9 mouse cellular contexts compared by ENCODE assay signal in genomic region chr6:17925267-17925666, GRCm38 (mm10).
DNase-seq lines count a peak whose midpoint lies in the region; ATAC-seq and TF ChIP-seq lines count a peak whose summit lies in the region.
"Had no signal": no experiment of that assay in that cellular context is flagged by ENCODE, and none has a peak within 500 bp of the region (broad histone marks: within the 10 kb centered on the region; RNA-seq: fewer than 3 reads in every experiment).

No protein-coding gene starts in this region.

- peak; percentile 43; the same call in 1 of the 2 replicates for TF ChIP-seq CTCF in cerebellum, adult 2 months (IDR thresholded peaks at IDR 0.05; ENCODE audit: borderline replicate concordance, insufficient read depth, low read depth, low read length)

- 59% methylated on average over 4 of the region's 4 CpGs for WGBS in cerebellum, adult 2 months
- WGBS in neural tube, embryonic 15.5 days, result 43% methylated on average over 4 of the region's 4 CpGs
- WGBS in neural tube, embryonic 11.5 days, result 50% methylated on average over 4 of the region's 4 CpGs

- H3K4me2 ChIP-seq in neural tube, embryonic 15.5 days, result no peak overlapping the region
- H3K4me2 ChIP-seq in neural tube, embryonic 11.5 days (ENCODE audit: low read depth), result no peak overlapping the region
- H3K4me2 ChIP-seq: heart, embryonic 13.5 days had no signal

- peaks cover 15% of the 10 kb centered on the region for H3K4me1 ChIP-seq in cerebellum, adult 2 months (ENCODE audit: control insufficient read depth, insufficient read depth, low read length)
- 0 out of 2 replicates have a peak, but pooled peaks cover 3% of the 10 kb centered on the region for H3K4me1 ChIP-seq in neural tube, embryonic 15.5 days
- no peaks in the 10 kb centered on the region for H3K4me1 ChIP-seq in neural tube, embryonic 11.5 days (ENCODE audit: control insufficient read depth, insufficient read depth, low read length)

- H3K27me3 ChIP-seq in cerebellum, adult 2 months (ENCODE audit: control insufficient read depth, insufficient read depth, low read length), result no peaks in the 10 kb centered on the region
- no peaks in the 10 kb centered on the region for H3K27me3 ChIP-seq in neural tube, embryonic 15.5 days (replicated peaks)
- no peaks in the 10 kb centered on the region for H3K27me3 ChIP-seq in neural tube, embryonic 11.5 days (ENCODE audit: control insufficient read depth, insufficient read depth, low read length)
- H3K27me3 ChIP-seq: heart, embryonic 13.5 days had no signal

- no peak for DNase-seq in cerebellum, adult 2 months
- DNase-seq in cerebellum, adult 9-10 months, result no peak
- peak; percentile 34 for DNase-seq in neural tube, embryonic 10.5 days (ENCODE audit: extremely low spot score, low spot score)
- DNase-seq in neural tube, embryonic 11.5 days (ENCODE audit: low spot score), result peak; percentile 43
- DNase-seq in spleen, postnatal 4 days (ENCODE audit: low spot score in 2 of 2), result no peak
- DNase-seq in natural killer cell, adult 2 months (ENCODE audit: low spot score in 2 of 2), result no peak

- peaks cover 19% of the 10 kb centered on the region for H3K36me3 ChIP-seq in neural tube, embryonic 15.5 days
- H3K36me3 ChIP-seq in neural tube, embryonic 11.5 days (ENCODE audit: control insufficient read depth, insufficient read depth, low read length), result no peaks in the 10 kb centered on the region

- H3K9ac ChIP-seq in neural tube, embryonic 15.5 days (replicated peaks), result no peak overlapping the region
- no peak overlapping the region for H3K9ac ChIP-seq in neural tube, embryonic 11.5 days (ENCODE audit: low read length)
- H3K9ac ChIP-seq: heart, embryonic 13.5 days had no signal

- no peaks in the 10 kb centered on the region for H3K9me3 ChIP-seq in neural tube, embryonic 15.5 days (replicated peaks)
- H3K9me3 ChIP-seq in neural tube, embryonic 11.5 days (ENCODE audit: control insufficient read depth, low read length), result no peaks in the 10 kb centered on the region
- H3K9me3 ChIP-seq: heart, embryonic 13.5 days had no signal

- no peak for ATAC-seq in neural tube, embryonic 15.5 days (ENCODE audit: low FRiP score)
- 0 out of 2 replicates have a peak, but pooled peaks have one; percentile 39 for ATAC-seq in erythroid progenitor cell, adult 5-6 weeks (replicated peaks; ENCODE audit: low FRiP score, poor library complexity, severe bottlenecking)
- no peak for ATAC-seq in neural tube, embryonic 11.5 days (ENCODE audit: insufficient read depth, low FRiP score, low TSS enrichment)

- TF ChIP-seq POLR2A in cerebellum, adult 2 months (IDR thresholded peaks at IDR 0.05; ENCODE audit: borderline replicate concordance, insufficient read depth, low read length), result no peak

- no peak overlapping the region for H3K4me3 ChIP-seq in cerebellum, adult 2 months (replicated peaks; ENCODE audit: insufficient read depth, low read depth, low read length)
- no peak overlapping the region for H3K4me3 ChIP-seq in neural tube, embryonic 15.5 days (replicated peaks)
- no peak overlapping the region for H3K4me3 ChIP-seq in neural tube, embryonic 11.5 days (ENCODE audit: low read depth, low read length)
- H3K4me3 ChIP-seq: heart, embryonic 13.5 days had no signal

- no peak overlapping the region for H3K27ac ChIP-seq in cerebellum, adult 2 months (ENCODE audit: insufficient read depth, low read length)
- H3K27ac ChIP-seq in neural tube, embryonic 15.5 days (replicated peaks), result no peak overlapping the region
- no peak overlapping the region for H3K27ac ChIP-seq in neural tube, embryonic 11.5 days (ENCODE audit: low read depth, low read length)
- H3K27ac ChIP-seq: heart, embryonic 13.5 days had no signal

Comparison
In these comparisons a context has a peak if more than half of its experiments do, and no peak if none do; other contexts are left out.
1. DNase-seq: peak in neural tube, embryonic 10.5 days (single experiment) and neural tube, embryonic 11.5 days (single experiment); none in cerebellum, adult 2 months (0 of 2), cerebellum, adult 9-10 months (single experiment), spleen, postnatal 4 days (0 of 2) and natural killer cell, adult 2 months (0 of 2).